In the genomic region with DNA sequence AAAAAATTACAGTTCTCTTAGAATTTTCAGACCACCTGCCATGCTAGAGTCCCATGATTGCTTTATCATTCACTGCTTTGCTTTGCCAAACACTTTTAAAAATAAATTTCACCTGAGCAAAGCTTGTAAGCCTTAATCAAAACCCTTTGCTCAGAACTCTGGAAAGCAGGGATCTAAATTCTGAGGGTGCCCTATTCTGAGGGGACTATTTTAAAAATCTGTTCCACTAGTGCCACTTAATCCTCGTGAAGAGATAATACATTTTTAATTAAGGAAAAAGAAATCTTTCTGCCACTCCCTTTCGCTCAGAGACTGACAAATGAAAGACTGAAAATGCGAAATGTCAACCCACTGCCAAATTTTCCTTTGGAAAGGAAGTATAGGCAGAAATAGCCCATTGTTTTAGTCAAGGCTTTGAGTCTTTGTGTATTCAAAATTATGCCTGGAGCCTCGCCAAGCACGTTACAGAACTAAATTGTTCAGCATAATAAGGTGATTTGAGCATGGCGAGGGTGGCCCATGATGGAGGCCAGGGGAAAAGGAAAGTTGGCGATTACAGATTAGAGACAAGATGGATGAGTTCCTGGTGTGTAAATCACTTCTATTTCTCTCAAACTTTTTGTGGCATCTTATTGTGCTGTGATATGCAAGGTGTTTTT, we compare ENCODE assay signal across 11 mouse cellular contexts.
A peak's percentile ranks its signal among the peaks of the same experiment; 100 is the strongest.
DNase-seq lines count a peak whose midpoint lies in the region; ATAC-seq lines count a peak whose summit lies in the region.
"Had no signal": no experiment of that assay in that cellular context is flagged by ENCODE, and none has a peak within 500 bp of the region (broad histone marks: within the 10 kb centered on the region; RNA-seq: fewer than 3 reads in every experiment).

No protein-coding gene starts in this region.

- WGBS in forebrain, embryonic 11.5 days, result 49% methylated on average over 7 of the region's 7 CpGs
- WGBS in forebrain, embryonic 10.5 days, result 82% methylated on average over 7 of the region's 7 CpGs

- DNase-seq in forebrain, embryonic 11.5 days (ENCODE audit: low spot score), result no peak
- no peak for DNase-seq in forebrain, embryonic 10.5 days (ENCODE audit: extremely low spot score, low spot score)
- DNase-seq in layer of hippocampus, adult 8-10 months (ENCODE audit: low spot score in 2 of 2), result peak; percentile 4 to 5
- no peak for DNase-seq in layer of hippocampus, postnatal 36 days
- DNase-seq in right cerebral cortex, adult 18-20 months, result peak; percentile 4
- no peak for DNase-seq in right cerebral cortex, postnatal 36 days (ENCODE audit: low spot score in 2 of 2)
- DNase-seq in urinary bladder, postnatal 4 days (ENCODE audit: low spot score in 2 of 2), result no peak
- DNase-seq: cerebellum, adult 11-12 months had no signal

- H3K27ac ChIP-seq in forebrain, embryonic 11.5 days (ENCODE audit: low read depth, low read length), result no peak overlapping the region
- no peak overlapping the region for H3K27ac ChIP-seq in forebrain, embryonic 10.5 days
- H3K27ac ChIP-seq: heart, embryonic 15.5 days; neural tube, embryonic 13.5 days had no signal

- H3K27me3 ChIP-seq in forebrain, embryonic 11.5 days (ENCODE audit: control insufficient read depth, insufficient read depth, low read length), result no peaks in the 10 kb centered on the region
- H3K27me3 ChIP-seq in forebrain, embryonic 10.5 days (ENCODE audit: poor library complexity, severe bottlenecking), result no peaks in the 10 kb centered on the region
- H3K27me3 ChIP-seq: heart, embryonic 15.5 days; neural tube, embryonic 13.5 days had no signal

- H3K9ac ChIP-seq in forebrain, embryonic 11.5 days (ENCODE audit: low read length), result no peak overlapping the region
- H3K9ac ChIP-seq: heart, embryonic 15.5 days; neural tube, embryonic 13.5 days had no signal

- no peaks in the 10 kb centered on the region for H3K4me1 ChIP-seq in forebrain, embryonic 11.5 days (replicated peaks; ENCODE audit: control insufficient read depth, insufficient read depth, low read length)
- H3K4me1 ChIP-seq in forebrain, embryonic 10.5 days, result no peaks in the 10 kb centered on the region
- H3K4me1 ChIP-seq: heart, embryonic 15.5 days; neural tube, embryonic 13.5 days had no signal

- no peak overlapping the region for H3K4me2 ChIP-seq in forebrain, embryonic 11.5 days (ENCODE audit: low read depth, low read length, severe bottlenecking)
- H3K4me2 ChIP-seq: heart, embryonic 15.5 days; neural tube, embryonic 13.5 days had no signal

- ATAC-seq in forebrain, embryonic 11.5 days (replicated peaks; ENCODE audit: low FRiP score), result 0 out of 2 replicates have a peak, but pooled peaks have one; percentile 30
- ATAC-seq in granulocyte monocyte progenitor cell, adult 5-6 weeks (replicated peaks; ENCODE audit: poor library complexity, severe bottlenecking), result no peak

- no peaks in the 10 kb centered on the region for H3K36me3 ChIP-seq in forebrain, embryonic 11.5 days (ENCODE audit: control insufficient read depth, insufficient read depth, low read length)
- H3K36me3 ChIP-seq in forebrain, embryonic 10.5 days (replicated peaks), result no peaks in the 10 kb centered on the region
- H3K36me3 ChIP-seq: heart, embryonic 15.5 days; neural tube, embryonic 13.5 days had no signal

- H3K4me3 ChIP-seq in forebrain, embryonic 11.5 days (ENCODE audit: low read depth, low read length), result no peak overlapping the region
- no peak overlapping the region for H3K4me3 ChIP-seq in forebrain, embryonic 10.5 days
- H3K4me3 ChIP-seq: heart, embryonic 15.5 days; neural tube, embryonic 13.5 days had no signal

- no peaks in the 10 kb centered on the region for H3K9me3 ChIP-seq in forebrain, embryonic 11.5 days (ENCODE audit: control insufficient read depth, low read length)
- no peaks in the 10 kb centered on the region for H3K9me3 ChIP-seq in forebrain, embryonic 10.5 days
- H3K9me3 ChIP-seq: heart, embryonic 15.5 days; neural tube, embryonic 13.5 days had no signal

Comparison
In these comparisons a context has a peak if more than half of its experiments do, and no peak if none do; other contexts are left out.
1. DNase-seq: peak in layer of hippocampus, adult 8-10 months (2 of 2) and right cerebral cortex, adult 18-20 months (single experiment); none in forebrain, embryonic 11.5 days (single experiment), forebrain, embryonic 10.5 days (single experiment), layer of hippocampus, postnatal 36 days (0 of 2), right cerebral cortex, postnatal 36 days (0 of 2) and urinary bladder, postnatal 4 days (0 of 2).